Mouse (Mus musculus) bone marrow, adult 2 months (tissue): ENCODE measurements around the gene Adsl. TPM values are rescaled to one million over a fixed set of nuclear protein-coding genes. Genes with fewer than 3 reads are reported as not detected.
"Not testable (repeated sequence)": the region's sequence is repeated elsewhere in the genome, so short reads cannot be mapped to it uniquely, and the experiment has no call there.

Source experiments
- H3K27ac ChIP-seq: fragments of 200-500 bp; 2 replicates; pipeline ENCODE4 v1.5.1; 2012; ENCODE audit warnings: low read depth, mild to moderate bottlenecking, control low read depth, inconsistent platforms, low read length; ENCODE audit not compliant: control insufficient read depth, poor library complexity, insufficient read depth
- H3K4me1 ChIP-seq: fragments of 200-500 bp; 2 replicates; pipeline ENCODE4 v1.6.1; 2011; ENCODE audit warnings: low read length; ENCODE audit not compliant: control insufficient read depth, insufficient read depth
- H3K4me3 ChIP-seq: fragments of 200-500 bp; replicated peaks from 2 replicates; pipeline ENCODE3; 2011; ENCODE audit warnings: mild to moderate bottlenecking, low read depth, low read length, control low read depth; ENCODE audit not compliant: control insufficient read depth
- CTCF ChIP-seq: fragments of 200-500 bp; IDR thresholded peaks from 2 replicates; pipeline ENCODE4 v1.5.1; 2011; ENCODE audit warnings: low read length, control low read depth; ENCODE audit not compliant: control insufficient read depth, insufficient read depth
- POLR2A ChIP-seq: fragments of 200-500 bp; IDR thresholded peaks from 2 replicates; pipeline ENCODE4 v1.6.1; 2011; ENCODE audit warnings: low read depth, mild to moderate bottlenecking, control low read depth, low read length, borderline replicate concordance; ENCODE audit not compliant: control insufficient read depth
- WGBS: fragments of 180-500 bp; shearing (Covaris S2); methylation state at CpG from one replicate; pipeline ENCODE4 v1.1.7; 2018; 5-methylcytosine and 5-hydroxymethylcytosine counted together
- polyA plus RNA-seq: library from polyadenylated mRNA; stranded (reverse); fragments of >200 nt; gene quantifications from 2 replicates; pipeline ENCODE4 v1.2.4, GENCODE M21; 2011; ENCODE audit warnings: low replicate concordance; ENCODE audit not compliant: missing spikeins, insufficient read depth, insufficient read length

Gene Adsl
- polyA plus RNA-seq, 1 experiment, result 11.1 TPM

DNA sequence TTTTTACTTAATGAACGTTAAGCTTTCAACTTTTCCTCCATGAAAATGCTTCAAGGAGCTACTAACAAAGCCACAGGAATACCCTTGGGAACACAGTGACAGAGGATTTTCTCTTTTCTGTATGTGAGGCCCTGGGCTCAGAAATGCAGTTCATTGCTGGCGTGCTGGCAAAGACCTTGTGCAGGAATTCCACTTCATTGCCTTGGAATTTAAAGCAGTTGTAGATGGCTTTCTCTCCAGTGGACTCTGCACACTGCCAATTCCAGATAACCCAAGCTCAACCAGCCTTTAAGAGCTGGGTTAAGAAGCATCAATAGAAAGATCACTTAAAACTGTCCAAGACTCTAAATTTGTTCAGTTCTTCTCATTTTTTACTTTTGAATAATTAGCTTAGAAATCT is 32.4 kb upstream of the Adsl start:
- 94% methylated on average over 2 of the region's 2 CpGs for WGBS
- TF ChIP-seq POLR2A, result no peak
- TF ChIP-seq CTCF, result no peak
- no peak overlapping the region for H3K27ac ChIP-seq

DNA sequence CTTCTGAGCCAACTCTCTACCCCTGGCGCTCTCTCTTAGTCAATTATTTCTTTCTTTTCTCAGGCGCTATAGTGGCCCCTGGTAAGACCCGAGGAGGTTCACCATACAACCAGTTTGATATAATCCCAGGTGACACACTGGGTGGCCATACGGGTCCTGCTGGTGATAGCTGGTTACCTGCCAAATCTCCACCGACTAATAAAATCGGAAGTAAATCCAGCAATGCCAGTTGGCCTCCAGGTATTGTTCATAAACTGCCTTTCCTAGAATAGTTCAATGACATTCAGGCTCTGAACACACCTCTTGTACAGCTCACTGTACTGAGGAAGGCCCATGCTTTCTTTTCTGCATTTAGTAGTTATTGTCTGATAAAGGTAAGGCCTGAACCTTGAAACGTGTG is 31.7 kb upstream of the Adsl start:
- WGBS, result 90% methylated on average over 7 of the region's 7 CpGs
- TF ChIP-seq CTCF (no peak), POLR2A (no peak)
- no peak overlapping the region for H3K4me3 ChIP-seq

More for the DNA sequence above, 32.4 kb upstream of the Adsl start:
- no peak overlapping the region for H3K4me3 ChIP-seq
- H3K4me1 ChIP-seq, result peaks cover 2% of the 10 kb centered on the region

DNA sequence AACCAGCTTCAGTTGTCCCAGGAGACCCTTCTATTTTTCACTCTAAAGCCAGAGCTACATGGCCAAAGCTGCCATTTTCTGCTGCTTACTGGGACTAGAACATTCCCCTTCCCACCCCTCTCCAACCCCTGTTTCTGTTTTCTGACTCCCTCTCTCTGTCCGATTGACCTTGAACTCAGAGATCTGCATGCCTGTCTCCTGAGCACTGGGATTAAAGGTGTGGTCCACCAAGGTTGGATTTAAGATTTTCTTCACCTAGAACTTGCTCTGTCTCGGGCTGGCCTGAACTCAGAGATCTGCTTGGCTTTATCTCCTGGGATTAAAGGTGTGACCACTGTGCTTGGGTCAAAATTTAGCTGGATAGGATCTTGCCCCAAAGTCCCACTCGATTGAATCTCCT is 27.9 kb upstream of the Adsl start:
- TF ChIP-seq POLR2A (no peak), CTCF (no peak)
- 92% methylated on average over 3 of the region's 3 CpGs for WGBS
- no peak overlapping the region for H3K4me3 ChIP-seq
- no peaks in the 10 kb centered on the region; the same call in 1 of the 2 replicates for H3K4me1 ChIP-seq
- H3K27ac ChIP-seq, result no peak overlapping the region

More for the DNA sequence above, 31.7 kb upstream of the Adsl start:
- Histone ChIP-seq H3K27ac (no peak overlapping the region), H3K4me1 (no peaks in the 10 kb centered on the region; the same call in 1 of the 2 replicates)

DNA sequence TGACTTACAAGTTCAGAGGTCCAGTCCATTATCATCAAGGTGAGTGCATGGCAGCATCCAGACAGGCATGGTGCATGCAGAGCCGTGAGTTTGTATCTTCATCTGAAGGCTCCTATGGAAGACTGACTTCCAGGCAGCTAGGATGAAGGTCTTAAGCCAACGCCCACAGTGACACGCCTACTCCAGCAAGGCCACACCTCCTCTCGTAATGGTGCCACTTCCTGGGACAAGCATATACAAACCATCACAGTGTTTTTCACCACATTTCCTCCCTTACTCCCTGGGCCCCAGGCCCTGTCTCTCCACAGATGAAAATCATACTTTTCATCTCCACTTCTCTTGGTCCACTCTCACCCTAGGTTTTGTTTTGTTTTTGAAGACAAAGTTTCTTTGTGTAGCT is 26.5 kb upstream of the Adsl start:
- H3K4me1 ChIP-seq, result no peaks in the 10 kb centered on the region; the same call in 1 of the 2 replicates
- TF ChIP-seq CTCF (no peak), POLR2A (no peak)
- no peak overlapping the region for H3K27ac ChIP-seq
- 68% methylated on average over 4 of the region's 4 CpGs for WGBS
- H3K4me3 ChIP-seq, result no peak overlapping the region

DNA sequence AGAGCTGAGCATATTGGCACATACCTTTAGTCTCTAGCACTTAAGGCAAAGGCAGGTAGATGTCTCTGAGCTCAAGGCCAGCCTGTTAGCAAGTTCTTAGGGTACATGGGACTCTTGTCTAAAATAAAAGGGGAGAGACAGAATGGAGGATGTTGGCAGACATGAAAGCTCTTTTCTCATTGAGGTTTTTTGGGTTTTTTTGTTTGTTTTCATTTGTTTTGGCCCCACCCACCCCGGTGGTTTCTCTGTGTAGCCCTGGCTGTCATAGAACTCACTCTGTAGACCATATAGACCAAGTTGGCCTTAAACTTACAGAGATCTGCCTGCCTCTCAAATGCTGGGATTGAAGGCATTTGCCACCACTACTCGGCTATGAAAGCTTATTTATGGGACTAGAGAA is 24.1 kb upstream of the Adsl start:
- 74% methylated on average over 2 of the region's 2 CpGs for WGBS
- H3K4me1 ChIP-seq, result no peaks in the 10 kb centered on the region; the same call in 1 of the 2 replicates
- H3K27ac ChIP-seq, result no peak overlapping the region
- TF ChIP-seq CTCF, result no peak
- TF ChIP-seq POLR2A, result no peak
- no peak overlapping the region for H3K4me3 ChIP-seq

DNA sequence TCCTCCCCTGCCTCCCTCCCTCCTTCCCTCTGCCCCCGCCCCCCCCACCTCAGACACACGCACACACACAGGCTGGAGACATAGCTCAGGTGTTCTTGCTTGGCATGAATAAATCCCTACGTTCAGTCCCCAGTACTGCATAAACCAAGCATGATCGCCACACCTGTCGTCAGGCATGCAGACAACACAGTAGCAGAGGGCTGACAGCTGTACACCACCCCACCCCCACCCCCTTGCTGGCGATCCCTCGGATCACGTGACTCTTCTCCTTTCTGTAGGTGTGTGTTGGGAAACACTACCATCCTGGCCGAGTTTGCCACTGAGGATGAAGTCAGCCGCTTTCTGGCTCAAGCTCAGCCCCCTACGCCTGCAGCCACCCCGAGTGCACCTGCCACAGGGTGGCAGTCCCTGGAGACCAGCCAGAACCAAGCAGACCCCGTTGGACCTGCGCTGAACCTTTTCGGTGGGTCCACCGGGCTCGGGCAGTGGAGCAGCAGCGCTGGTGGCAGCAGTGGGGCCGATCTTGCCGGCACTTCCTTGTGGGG is 19.4 kb upstream of the Adsl start:
- Histone ChIP-seq H3K4me1 (no peaks in the 10 kb centered on the region; the same call in 1 of the 2 replicates), H3K4me3 (no peak overlapping the region), H3K27ac (no peak overlapping the region)
- WGBS, result 79% methylated on average over 20 of the region's 20 CpGs
- no peak for TF ChIP-seq CTCF
- TF ChIP-seq POLR2A, result no peak

DNA sequence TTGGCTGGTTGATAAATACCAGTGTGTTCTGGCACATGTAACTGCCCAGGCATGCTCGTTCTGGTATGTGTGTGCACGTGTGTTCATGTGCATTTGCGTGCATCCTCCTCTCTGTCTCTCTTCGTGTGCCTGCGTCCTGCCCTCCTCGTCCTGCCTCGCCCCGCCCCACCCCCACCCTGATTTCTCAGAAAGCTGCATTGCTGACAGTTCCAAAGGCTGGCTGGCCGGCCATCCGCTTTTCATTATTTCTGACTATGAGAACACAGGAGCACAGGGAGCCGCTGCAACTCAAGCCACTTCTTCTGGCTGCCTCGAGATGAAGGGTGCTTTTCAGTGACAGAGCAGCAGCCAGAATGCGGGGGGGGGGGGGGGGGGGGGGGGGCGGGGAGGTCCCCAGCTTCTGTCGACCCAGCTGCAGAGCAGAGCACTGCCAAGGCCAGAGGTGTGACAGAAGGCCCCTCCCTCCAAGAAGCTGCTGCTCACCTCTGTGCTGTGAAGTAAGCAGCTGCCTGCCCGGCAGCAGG is 18.2 kb upstream of the Adsl start:
- Histone ChIP-seq H3K4me3 (no peak overlapping the region), H3K27ac (no peak overlapping the region), H3K4me1 (no peaks in the 10 kb centered on the region; the same call in 1 of the 2 replicates)
- WGBS, result 84% methylated on average over 16 of the region's 16 CpGs
- TF ChIP-seq CTCF (no peak), POLR2A (no peak)

DNA sequence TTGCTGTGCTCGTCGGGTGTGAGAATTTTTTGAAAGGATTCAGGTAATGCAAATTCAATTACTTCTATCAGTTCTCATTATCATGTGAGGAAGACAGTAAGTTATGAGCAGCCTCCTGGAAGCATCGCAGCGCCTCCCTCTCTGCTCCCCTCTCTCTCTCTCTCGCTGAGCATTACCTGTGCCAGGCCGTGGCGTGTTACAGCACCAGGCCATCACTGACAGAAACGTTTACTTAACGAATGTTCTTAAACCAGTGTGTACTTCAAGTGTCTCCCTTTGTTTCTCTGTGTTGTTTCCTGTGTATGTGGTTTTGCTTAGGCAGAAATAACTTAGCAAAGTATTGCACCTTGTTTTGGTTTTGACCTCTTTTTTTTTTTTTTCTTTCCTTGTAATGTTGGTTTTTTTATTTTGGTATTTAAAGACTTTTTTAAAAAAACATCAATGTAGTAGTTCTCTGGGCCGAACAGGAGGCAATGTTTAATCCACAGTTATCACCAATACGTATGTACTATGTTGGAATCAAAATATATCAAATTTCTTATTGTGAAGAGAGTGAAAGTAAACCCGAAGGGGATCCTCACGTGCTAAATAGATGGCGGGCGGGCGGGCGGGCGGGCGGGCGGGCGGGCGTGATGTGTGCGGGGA is 17.5 kb upstream of the Adsl start:
- not testable (repeated sequence) for H3K27ac ChIP-seq, H3K4me3 ChIP-seq, H3K4me1 ChIP-seq
- WGBS, result 88% methylated on average over 23 of the region's 23 CpGs
